ENCODE assay signal across 13 mouse cellular contexts in genomic region chr2:172299126-172299921, GRCm38 (mm10). TPM values are rescaled to one million over a fixed set of nuclear protein-coding genes. Genes with fewer than 3 reads are reported as not detected.
A peak's percentile ranks its signal among the peaks of the same experiment; 100 is the strongest.
DNase-seq lines count a peak whose midpoint lies in the region; ATAC-seq and TF ChIP-seq lines count a peak whose summit lies in the region.
"Had no signal": no experiment of that assay in that cellular context is flagged by ENCODE, and none has a peak within 500 bp of the region (broad histone marks: within the 10 kb centered on the region; RNA-seq: fewer than 3 reads in every experiment).

No protein-coding gene starts in this region.

- H3K4me3 ChIP-seq in forebrain, embryonic 11.5 days (ENCODE audit: low read depth, low read length): no peak overlapping the region
- no peak overlapping the region for H3K4me3 ChIP-seq in liver, embryonic 16.5 days (ENCODE audit: low read depth, low read length)
- no peak overlapping the region for H3K4me3 ChIP-seq in layer of hippocampus, adult 2 months
- H3K4me3 ChIP-seq: megakaryocyte, embryonic 14.5 days had no signal

- H3K27me3 ChIP-seq in forebrain, embryonic 11.5 days (ENCODE audit: control insufficient read depth, insufficient read depth, low read length): no peaks in the 10 kb centered on the region
- H3K27me3 ChIP-seq in liver, embryonic 16.5 days (ENCODE audit: control insufficient read depth, insufficient read depth, low read depth, low read length): no peaks in the 10 kb centered on the region; the same call in 1 of the 2 replicates
- H3K27me3 ChIP-seq: megakaryocyte, embryonic 14.5 days had no signal

- TF ChIP-seq CTCF in layer of hippocampus, adult 2 months (conservative IDR thresholded peaks at IDR 0.05): no peak

- ATAC-seq in forebrain, embryonic 11.5 days (replicated peaks; ENCODE audit: low FRiP score): peak; percentile 79
- no peak for ATAC-seq in liver, embryonic 16.5 days (ENCODE audit: low read depth)

- peak overlapping the region; percentile 13; the same call in 1 of the 2 replicates for H3K9ac ChIP-seq in forebrain, embryonic 11.5 days (ENCODE audit: low read length)
- H3K9ac ChIP-seq in liver, embryonic 16.5 days (ENCODE audit: low read depth, low read length): peak overlapping the region; percentile 26; the same call in 1 of the 2 replicates

- no peaks in the 10 kb centered on the region for H3K9me3 ChIP-seq in forebrain, embryonic 11.5 days (ENCODE audit: control insufficient read depth, low read length)
- H3K9me3 ChIP-seq in liver, embryonic 16.5 days (replicated peaks; ENCODE audit: control insufficient read depth, low read length): no peaks in the 10 kb centered on the region
- H3K9me3 ChIP-seq: megakaryocyte, embryonic 14.5 days had no signal

- WGBS in forebrain, embryonic 11.5 days: 2% methylated on average over 14 of the region's 14 CpGs
- WGBS in liver, embryonic 16.5 days (ENCODE audit: insufficient replicate concordance): 27% methylated on average over 14 of the region's 14 CpGs

- H3K4me1 ChIP-seq in forebrain, embryonic 11.5 days (replicated peaks; ENCODE audit: control insufficient read depth, insufficient read depth, low read length): peaks cover 10% of the 10 kb centered on the region; the same call in 1 of the 2 replicates
- peaks cover 36% of the 10 kb centered on the region for H3K4me1 ChIP-seq in liver, embryonic 16.5 days (ENCODE audit: control insufficient read depth, low read depth, low read length)
- H3K4me1 ChIP-seq: megakaryocyte, embryonic 14.5 days had no signal

- H3K36me3 ChIP-seq in forebrain, embryonic 11.5 days (ENCODE audit: control insufficient read depth, insufficient read depth, low read length): no peaks in the 10 kb centered on the region
- no peaks in the 10 kb centered on the region for H3K36me3 ChIP-seq in liver, embryonic 16.5 days (ENCODE audit: control insufficient read depth, insufficient read depth)

- H3K4me2 ChIP-seq in forebrain, embryonic 11.5 days (ENCODE audit: low read depth, low read length, severe bottlenecking): peak overlapping the region; percentile 24; the same call in 1 of the 2 replicates
- H3K4me2 ChIP-seq in liver, embryonic 16.5 days (ENCODE audit: low read depth, low read length): peak overlapping the region; percentile 47

- peak overlapping the region; percentile 0; the same call in 1 of the 2 replicates for H3K27ac ChIP-seq in forebrain, embryonic 11.5 days (ENCODE audit: low read depth, low read length)
- H3K27ac ChIP-seq in liver, embryonic 16.5 days (ENCODE audit: low read length): 0 out of 2 replicates have a peak overlapping the region, but pooled peaks have one; percentile 40
- H3K27ac ChIP-seq in layer of hippocampus, adult 2 months: no peak overlapping the region
- H3K27ac ChIP-seq: kidney, postnatal 0 days had no signal

- DNase-seq in right cerebral cortex, adult 2 months (ENCODE audit: low spot score in 2 of 2): peak; percentile 3 to 7
- no peak for DNase-seq in right cerebral cortex, postnatal 14 days
- peak; percentile 77 for DNase-seq in forebrain, embryonic 11.5 days (ENCODE audit: low spot score)
- DNase-seq in retina, postnatal 1 day: peak; percentile 59
- DNase-seq in testis, postnatal 10 days (ENCODE audit: low spot score): no peak
- no peak for DNase-seq in layer of hippocampus, adult 2 months (ENCODE audit: low spot score in 2 of 2)
- no peak for DNase-seq in gastrocnemius, postnatal 25 days
- DNase-seq: adrenal gland, postnatal 25 days; heart, postnatal 10 days; thymus, adult 2 months had no signal

RNA-seq across cellular contexts. Expression of gene Fam210b, which starts 46.0 kb away (rescaled TPM):
- polyA plus RNA-seq in forebrain, embryonic 11.5 days (2014; fragmentation: Nextera tagmentation; extraction: Ambion mirVana): 20.1 and 20.9 TPM in 2 replicates
- polyA plus RNA-seq in liver, embryonic 16.5 days (2015; fragmentation: Nextera tagmentation; extraction: Ambion mirVana): 136 and 144 TPM in 2 replicates
- total RNA-seq in layer of hippocampus, adult 2 months (2021): 10 to 100 TPM; 22.0 to 24.3 TPM
- total RNA-seq in gastrocnemius, postnatal 25 days (2021): 1 to 10 TPM; 3.2 to 3.4 TPM

RNA-seq across cellular contexts. Expression of gene Mc3r, which starts 51.0 kb away (rescaled TPM):
- polyA plus RNA-seq in forebrain, embryonic 11.5 days (2014; fragmentation: Nextera tagmentation; extraction: Ambion mirVana): 0.09 TPM in 1 of 2 replicates, not detected in the other
- 0.04 and 0.06 TPM in 2 replicates for polyA plus RNA-seq in liver, embryonic 16.5 days (2015; fragmentation: Nextera tagmentation; extraction: Ambion mirVana)
- total RNA-seq in layer of hippocampus, adult 2 months (2021): not detected
- total RNA-seq in gastrocnemius, postnatal 25 days (2021): not detected
- total RNA-seq: adrenal gland, postnatal 25 days; heart, postnatal 10 days had no signal
- polyA plus RNA-seq: kidney, postnatal 0 days; thymus, adult 2 months had no signal

Comparison
In these comparisons a context has a peak if more than half of its experiments do, and no peak if none do; other contexts are left out.
1. DNase-seq: peak in right cerebral cortex, adult 2 months (2 of 2), forebrain, embryonic 11.5 days (single experiment) and retina, postnatal 1 day (single experiment); none in right cerebral cortex, postnatal 14 days (single experiment), testis, postnatal 10 days (single experiment), layer of hippocampus, adult 2 months (0 of 2) and gastrocnemius, postnatal 25 days (single experiment).
2. RNA of gene Fam210b, which starts 46.0 kb away (total RNA-seq): 22.0 to 24.3 TPM in layer of hippocampus, adult 2 months; 3.2 to 3.4 TPM in gastrocnemius, postnatal 25 days; every median in the first group is over 4 times any median in the second.